Mouse (Mus musculus) testis, adult 2 months (tissue): ENCODE data around the gene Mtnr1a. TPM values are rescaled to one million over a fixed set of nuclear protein-coding genes. Genes with fewer than 3 reads are reported as not detected.
"Not testable (repeated sequence)": the region's sequence is repeated elsewhere in the genome, so short reads cannot be mapped to it uniquely, and the experiment has no call there.

Experiments used
- H3K27ac ChIP-seq: fragments of 200-500 bp; 2 replicates; pipeline ENCODE4 v1.5.1; 2012; ENCODE audit warnings: low read depth, low read length; ENCODE audit not compliant: control insufficient read depth, insufficient read depth
- H3K27me3 ChIP-seq: fragments of 200-500 bp; 2 replicates; pipeline ENCODE4 v1.6.1; 2012; ENCODE audit warnings: mild to moderate bottlenecking, low read length, moderate library complexity; ENCODE audit not compliant: control insufficient read depth, insufficient read depth
- H3K36me3 ChIP-seq: fragments of 200-500 bp; 2 replicates; pipeline ENCODE4 v1.6.1; 2012; ENCODE audit warnings: mild to moderate bottlenecking, low read length; ENCODE audit not compliant: control insufficient read depth, insufficient read depth
- H3K4me1 ChIP-seq: fragments of 200-500 bp; 2 replicates; pipeline ENCODE4 v1.6.1; 2012; ENCODE audit warnings: low read length; ENCODE audit not compliant: control insufficient read depth, insufficient read depth
- H3K4me3 ChIP-seq: fragments of 200-500 bp; 2 replicates; pipeline ENCODE4 v1.5.1; 2012; ENCODE audit warnings: low read depth, mild to moderate bottlenecking, low read length, moderate library complexity, mixed read lengths; ENCODE audit not compliant: control insufficient read depth
- CTCF ChIP-seq: fragments of 200-500 bp; IDR thresholded peaks from 2 replicates; pipeline ENCODE4 v1.5.1; 2012; ENCODE audit warnings: low read depth, mild to moderate bottlenecking, inconsistent platforms, low read length, moderate library complexity; ENCODE audit not compliant: control insufficient read depth, insufficient read depth, insufficient replicate concordance
- POLR2A ChIP-seq: fragments of 200-500 bp; IDR thresholded peaks from 2 replicates; pipeline ENCODE4 v1.6.1; 2012; ENCODE audit warnings: low read depth, mild to moderate bottlenecking, inconsistent platforms, low read length, moderate library complexity; ENCODE audit not compliant: control insufficient read depth
- polyA plus RNA-seq: library from polyadenylated mRNA; depleted of rRNA; stranded (reverse); fragments of >200 nt; gene quantifications from 2 replicates; pipeline ENCODE4 v1.2.3, GENCODE M21; 2012

Mtnr1a gene
- polyA plus RNA-seq, 1 experiment, result 4.8 TPM

GRCm38 (mm10) chr8:45062982-45063924 lies 5.7 kb upstream of the Mtnr1a start:
- peak; percentile 46; the same call in 1 of the 2 replicates for TF ChIP-seq POLR2A
- no peak for TF ChIP-seq CTCF
- no peaks in the 10 kb centered on the region for H3K27me3 ChIP-seq
- H3K27ac ChIP-seq, result no peak overlapping the region
- peak overlapping the region; percentile 64 for H3K4me3 ChIP-seq
- H3K36me3 ChIP-seq, result no peaks in the 10 kb centered on the region
- peaks cover 3% of the 10 kb centered on the region for H3K4me1 ChIP-seq

GRCm38 (mm10) chr8:45064197-45064869 lies 4.6 kb upstream of the Mtnr1a start:
- Histone ChIP-seq H3K4me1 (peaks cover 6% of the 10 kb centered on the region), H3K27ac (no peak overlapping the region), H3K27me3 (no peaks in the 10 kb centered on the region), H3K36me3 (no peaks in the 10 kb centered on the region), H3K4me3 (peak overlapping the region; percentile 78)
- TF ChIP-seq CTCF (no peak), POLR2A (no peak)

GRCm38 (mm10) chr8:45065391-45065790 lies 3.5 kb upstream of the Mtnr1a start:
- H3K36me3 ChIP-seq, H3K27me3 ChIP-seq, H3K27ac ChIP-seq, H3K4me1 ChIP-seq: not testable (repeated sequence)
- H3K4me3 ChIP-seq, result peak overlapping the region; percentile 78; the same call in 1 of the 2 replicates

GRCm38 (mm10) chr8:45070949-45071348 lies 2.0 kb downstream of the Mtnr1a start:
- Histone ChIP-seq H3K4me3 (no peak overlapping the region), H3K27me3 (no peaks in the 10 kb centered on the region), H3K27ac (no peak overlapping the region), H3K4me1 (peaks cover 3% of the 10 kb centered on the region; the same call in 1 of the 2 replicates), H3K36me3 (no peaks in the 10 kb centered on the region)
- no peak for TF ChIP-seq CTCF
- no peak for TF ChIP-seq POLR2A

- Histone ChIP-seq H3K36me3 (no peaks in the 10 kb centered on the region), H3K27me3 (no peaks in the 10 kb centered on the region), H3K4me3 (no peak overlapping the region), H3K4me1 (no peaks in the 10 kb centered on the region), H3K27ac (no peak overlapping the region)
- TF ChIP-seq CTCF (no peak), POLR2A (no peak)
Observed at GRCm38 (mm10) chr8:45080850-45081249, 11.9 kb downstream of the Mtnr1a start.

GRCm38 (mm10) chr8:45093599-45093998 lies 24.7 kb downstream of the Mtnr1a start:
- no peak overlapping the region for H3K4me3 ChIP-seq
- H3K27me3 ChIP-seq, result no peaks in the 10 kb centered on the region
- no peak overlapping the region for H3K27ac ChIP-seq
- TF ChIP-seq POLR2A (no peak), CTCF (no peak)
- no peaks in the 10 kb centered on the region for H3K4me1 ChIP-seq
- no peaks in the 10 kb centered on the region for H3K36me3 ChIP-seq

- TF ChIP-seq POLR2A, result no peak
- H3K27ac ChIP-seq, result no peak overlapping the region
- no peaks in the 10 kb centered on the region for H3K36me3 ChIP-seq
- H3K4me1 ChIP-seq, result no peaks in the 10 kb centered on the region
- no peak overlapping the region for H3K4me3 ChIP-seq
- no peaks in the 10 kb centered on the region; the same call in 1 of the 2 replicates for H3K27me3 ChIP-seq
Observed at GRCm38 (mm10) chr8:45109371-45110063, 40.6 kb downstream of the Mtnr1a start.
